Mouse (Mus musculus): ENCODE results near the gene Olfr1098.

Olfr1098 gene

GRCm38 (mm10) chr2:86924445-86924844 is at the start of gene Olfr1098:
Gene Olfr1098 (minus strand): TSS chr2:86924545.
- no peak for DNase-seq (ENCODE audit: low spot score in 2 of 2)

GRCm38 (mm10) chr2:86960593-86960992 is 36.2 kb upstream of the Olfr1098 start, which contains the start of gene Olfr1099:
Gene Olfr1099 (minus strand): TSS chr2:86960693.
- no peak for DNase-seq (ENCODE audit: low spot score in 2 of 2)

DNA sequence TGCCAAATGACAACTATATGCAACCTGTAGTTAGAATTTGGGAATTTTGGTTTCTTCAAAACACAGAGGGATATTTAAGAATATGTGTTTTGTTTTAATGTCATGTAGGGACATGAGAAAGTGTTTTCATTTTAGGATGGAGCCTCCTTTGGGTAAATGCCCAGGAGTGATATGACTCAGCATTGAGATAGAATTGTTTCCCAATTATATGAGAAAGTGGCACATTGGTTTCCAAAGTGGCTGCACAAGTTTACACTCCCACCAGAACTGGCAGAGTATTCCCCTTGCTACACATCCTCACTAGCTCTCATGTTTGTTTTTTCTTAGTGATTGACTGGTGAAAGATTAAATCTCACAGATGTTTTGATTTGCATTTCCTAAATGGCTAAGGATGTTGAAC is 2.2 kb upstream of the Olfr1098 start:
- DNase-seq (ENCODE audit: low spot score in 2 of 2) = no peak

DNA sequence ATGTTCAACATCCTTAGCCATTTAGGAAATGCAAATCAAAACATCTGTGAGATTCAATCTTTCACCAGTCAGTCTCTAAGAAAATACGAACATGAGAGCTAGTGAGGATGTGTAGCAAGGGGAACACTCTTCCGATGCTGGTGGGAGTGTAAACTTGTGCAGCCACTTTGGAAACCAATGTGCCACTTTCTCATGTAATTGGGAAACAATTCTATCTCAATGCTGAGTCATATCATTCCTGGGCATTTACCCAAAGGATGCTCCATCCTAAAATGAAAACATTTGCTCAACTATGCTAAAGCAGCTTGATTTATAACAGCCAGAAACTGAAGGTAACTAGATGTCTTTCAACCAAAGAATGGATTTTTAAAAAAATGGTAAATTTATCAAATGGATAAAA is 18.7 kb downstream of the Olfr1098 start:
- DNase-seq (ENCODE audit: low spot score in 2 of 2) = no peak

GRCm38 (mm10) chr2:86892116-86892515 is 32.2 kb downstream of the Olfr1098 start, which contains the start of gene Olfr1097:
Gene Olfr1097 (minus strand): TSS chr2:86892216.
- DNase-seq (ENCODE audit: low spot score in 2 of 2) = no peak

GRCm38 (mm10) chr2:86874702-86875101 is 49.6 kb downstream of the Olfr1098 start, which contains the start of gene Gm13723:
Gene Gm13723 (minus strand): TSS chr2:86874802.
- no peak for DNase-seq (ENCODE audit: low spot score in 2 of 2)

Data from urinary bladder, postnatal 36 days (tissue).